Mouse (Mus musculus) fat pad, adult 2 months (tissue): ENCODE measurements at regions not wholly inside any gene's neighbourhood (a gene's known extent, or its start where the extent isn't known, plus 50 kb on each side); places are given as distances from the start of the nearest gene placed in this dataset.

Source experiments
- DNase-seq: peaks from one replicate; pipeline ENCODE4 v3.0.0-alpha.2; 2011; ENCODE audit warnings: low read depth, low spot score; ENCODE audit errors: extremely low read depth

DNA sequence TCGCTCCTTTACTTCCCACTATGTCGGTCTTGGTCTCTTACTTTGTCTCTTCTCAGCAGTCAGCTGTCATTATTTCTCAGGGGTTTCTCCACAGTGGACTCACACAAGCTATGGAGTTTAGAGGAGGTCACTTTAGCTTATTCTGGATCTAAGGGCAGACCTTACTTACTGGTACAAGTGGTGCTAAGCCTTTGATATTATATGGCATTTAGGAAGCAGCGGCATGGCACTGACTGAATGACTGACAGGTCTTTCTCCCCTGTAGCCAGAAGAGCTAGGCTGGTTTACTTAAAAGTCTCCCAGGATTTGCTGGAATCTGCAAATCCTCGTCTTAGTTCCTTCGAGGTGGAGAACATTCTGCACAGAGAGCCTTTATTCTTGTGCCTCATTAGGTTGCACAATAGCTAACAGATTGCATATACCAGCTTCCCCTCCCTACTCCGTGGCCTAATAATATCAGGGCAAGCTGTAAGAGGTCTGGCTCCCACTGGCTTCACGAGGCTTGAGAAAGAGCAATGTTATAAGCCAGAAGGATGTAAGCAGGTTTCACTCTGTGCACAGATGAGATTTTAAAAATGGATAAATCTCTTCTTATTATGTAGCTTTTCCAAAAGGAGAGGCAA, 214.1 kb upstream of the 4930583I09Rik start:
- no peak for DNase-seq

DNA sequence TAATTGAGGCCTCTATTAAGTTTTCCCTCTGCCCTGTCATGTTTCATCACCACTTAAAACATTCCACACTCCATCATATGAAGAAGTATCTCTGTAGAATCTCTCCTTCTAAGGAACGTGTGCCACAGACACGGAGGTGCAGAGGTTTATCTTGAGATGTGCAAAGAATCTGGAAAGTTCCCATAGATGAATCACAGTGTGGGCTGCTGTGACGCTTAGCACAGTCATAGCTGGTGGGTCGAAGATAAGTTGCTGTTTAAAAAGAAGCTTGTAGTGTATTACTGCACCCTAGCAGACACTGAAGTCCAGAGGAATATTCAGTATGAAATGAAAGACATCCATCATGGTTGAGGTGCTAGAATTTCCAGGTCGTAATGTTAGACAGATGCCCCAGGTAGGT, 179.9 kb upstream of the 4930583I09Rik start:
- DNase-seq = no peak

DNA sequence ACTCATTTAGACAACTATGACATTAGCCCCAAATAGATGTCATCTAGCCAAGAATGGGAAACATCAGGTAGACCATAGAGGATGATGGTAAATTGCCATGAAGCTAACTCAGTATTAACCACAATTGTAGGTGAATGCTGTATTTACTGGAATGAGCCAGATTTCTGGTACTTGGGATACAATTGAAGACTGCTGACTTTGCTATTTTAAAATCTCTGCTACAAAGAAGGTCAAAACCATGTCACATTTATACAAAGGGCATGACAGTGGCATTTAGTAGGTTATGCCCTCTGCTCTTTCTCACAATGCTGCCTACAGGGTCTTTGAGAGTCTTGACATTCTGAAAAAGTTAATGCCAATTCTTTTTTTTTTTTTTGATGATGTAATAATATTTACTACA, 178.8 kb upstream of the 4930583I09Rik start:
- DNase-seq = no peak

GRCm38 (mm10) chr17:65000626-65001135, 164.8 kb upstream of the 4930583I09Rik start:
- no peak for DNase-seq

- DNase-seq = no peak
Measured at GRCm38 (mm10) chr17:64994483-64994882, 158.6 kb upstream of the 4930583I09Rik start.

DNA sequence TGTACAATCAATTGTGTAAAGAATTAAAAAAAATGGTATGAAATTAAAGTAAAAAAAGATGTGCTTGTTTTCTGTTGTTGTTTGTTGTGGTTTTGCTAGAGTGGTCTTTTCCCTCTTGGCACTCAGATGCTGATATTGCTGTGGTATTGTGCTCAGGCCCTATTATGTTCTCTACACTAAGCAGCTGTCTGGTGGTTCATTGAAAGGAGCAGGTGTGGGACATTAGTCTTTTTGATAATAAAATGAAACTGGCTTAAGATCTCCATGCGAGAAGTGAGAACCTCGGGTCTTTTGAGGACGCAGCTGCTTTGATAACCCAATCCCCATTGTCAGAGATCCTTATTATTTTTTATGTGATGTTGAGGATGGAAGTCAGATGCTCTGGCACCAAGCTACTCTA, 155.4 kb upstream of the 4930583I09Rik start:
- DNase-seq = no peak

DNA sequence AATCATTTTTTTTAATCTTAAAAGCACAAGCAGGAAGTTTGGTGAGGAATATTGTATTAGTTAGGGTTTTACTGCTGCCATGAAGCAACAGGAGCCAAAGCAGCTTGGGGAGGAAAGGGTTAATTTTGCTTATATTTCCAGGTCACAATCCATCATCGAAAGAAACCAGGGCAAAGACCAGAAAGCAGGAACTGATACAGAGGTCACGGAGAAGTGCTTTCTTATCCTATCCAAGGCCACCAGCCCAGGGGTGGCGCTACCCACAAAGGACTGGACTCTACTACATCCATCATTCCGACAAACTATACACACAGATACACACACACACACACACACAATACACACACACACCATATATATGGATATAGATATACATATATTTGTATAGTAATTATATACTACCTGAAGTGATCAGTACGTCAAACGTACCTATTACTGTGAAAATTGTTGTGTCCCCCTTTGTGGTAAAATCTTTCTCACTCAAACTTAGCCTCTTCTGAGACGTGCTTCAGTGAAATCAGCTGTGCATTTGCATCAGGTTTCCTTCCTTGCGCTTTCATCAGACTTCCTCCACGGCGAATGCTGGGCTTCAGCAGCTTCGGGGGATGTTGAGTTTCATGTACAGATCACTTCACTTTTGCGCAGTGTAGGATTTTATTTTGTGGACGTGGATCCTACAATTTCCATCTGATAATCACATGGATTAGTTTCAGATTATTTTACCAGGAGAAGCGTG, 148.6 kb upstream of the 4930583I09Rik start:
- DNase-seq = no peak

DNA sequence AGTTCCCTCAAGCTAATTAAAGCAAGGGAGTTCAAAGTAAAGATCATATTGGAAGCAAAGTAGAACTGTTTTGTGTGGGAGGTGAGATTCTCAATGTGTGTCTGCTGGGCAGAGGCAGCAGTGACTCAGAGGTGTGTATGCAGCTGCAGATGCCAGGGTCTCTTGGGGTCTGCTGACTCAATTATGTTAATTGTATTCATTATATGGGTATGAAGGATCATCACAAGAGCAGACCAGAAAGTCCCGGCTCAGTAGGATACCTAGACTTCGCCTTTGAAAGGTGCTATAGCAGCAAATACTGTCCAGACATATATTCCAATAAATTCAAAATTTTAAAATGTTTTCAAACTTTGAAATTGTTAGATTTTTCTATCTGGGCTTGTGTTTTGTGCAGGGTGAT, 147.6 kb upstream of the 4930583I09Rik start:
- no peak for DNase-seq

- DNase-seq = no peak
Measured at GRCm38 (mm10) chr17:64964153-64964552, 128.3 kb upstream of the 4930583I09Rik start.

DNA sequence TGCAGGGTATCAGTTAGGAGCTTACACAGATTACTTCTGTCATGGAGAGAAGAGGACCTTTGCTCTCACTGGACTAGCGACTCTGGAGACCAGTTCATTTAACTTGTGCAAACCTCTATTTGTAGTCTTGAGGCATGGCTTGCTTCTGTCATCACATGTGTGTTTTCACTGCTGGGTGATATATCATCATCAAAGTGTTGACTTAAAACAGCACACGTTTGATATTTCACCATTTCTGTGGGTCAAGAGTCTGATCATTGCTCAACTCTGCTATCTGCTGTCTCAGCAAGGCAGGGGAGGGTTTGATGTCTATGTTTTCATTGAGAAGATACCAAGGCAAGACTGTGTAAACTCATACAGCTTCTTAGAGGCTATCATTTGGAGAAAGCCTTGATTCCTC, 126.0 kb upstream of the 4930583I09Rik start:
- DNase-seq = no peak

- no peak for DNase-seq
Measured at GRCm38 (mm10) chr17:64957495-64957894, 121.6 kb upstream of the 4930583I09Rik start.

GRCm38 (mm10) chr17:64956506-64956905, 120.6 kb upstream of the 4930583I09Rik start:
- DNase-seq = no peak

DNA sequence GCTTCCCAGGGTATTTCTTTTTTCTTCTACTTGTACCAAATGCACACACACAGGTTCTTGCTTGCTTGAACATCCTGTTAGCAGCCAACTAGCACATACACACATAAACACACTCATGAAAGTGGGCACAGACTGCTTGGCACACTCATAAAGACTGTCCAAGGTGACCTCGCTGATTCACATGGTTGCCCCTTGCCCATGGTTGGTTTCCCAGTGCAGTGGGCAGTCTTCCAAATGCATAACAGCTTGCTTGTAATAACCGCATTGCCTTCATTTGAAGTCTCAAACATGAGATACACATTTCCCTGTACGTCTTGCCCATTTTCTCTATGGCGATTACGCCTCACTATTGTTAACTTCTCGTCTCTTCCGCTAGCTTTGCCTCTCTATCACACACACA, 117.4 kb upstream of the 4930583I09Rik start:
- DNase-seq = no peak

DNA sequence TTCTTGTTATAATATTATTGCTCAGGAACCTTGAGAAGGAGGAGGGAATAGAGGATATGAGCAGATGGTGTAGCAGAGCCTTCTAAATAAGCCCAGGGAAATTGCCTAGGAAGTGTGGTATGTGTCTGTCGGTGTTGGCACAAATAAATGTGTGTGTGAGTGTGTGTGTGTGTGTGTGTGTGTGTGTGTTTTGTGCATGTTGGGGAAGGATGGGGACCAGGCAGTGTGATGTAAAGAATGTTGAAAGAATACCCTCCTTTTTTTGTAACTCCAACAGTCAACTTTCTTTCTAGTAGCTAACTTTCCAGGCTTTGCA, 115.7 kb upstream of the 4930583I09Rik start:
- no peak for DNase-seq

GRCm38 (mm10) chr17:64950802-64951624, 115.1 kb upstream of the 4930583I09Rik start:
- DNase-seq = no peak

GRCm38 (mm10) chr17:64943213-64943612, 107.3 kb upstream of the 4930583I09Rik start:
- no peak for DNase-seq

GRCm38 (mm10) chr17:64941555-64941954, 105.7 kb upstream of the 4930583I09Rik start:
- DNase-seq = no peak

- no peak for DNase-seq
Measured at GRCm38 (mm10) chr17:64935683-64936082, 99.8 kb upstream of the 4930583I09Rik start.

- no peak for DNase-seq
Measured at GRCm38 (mm10) chr17:64934411-64934810, 98.5 kb upstream of the 4930583I09Rik start.

- DNase-seq = no peak
Measured at GRCm38 (mm10) chr17:64930816-64931428, 95.1 kb upstream of the 4930583I09Rik start.

DNA sequence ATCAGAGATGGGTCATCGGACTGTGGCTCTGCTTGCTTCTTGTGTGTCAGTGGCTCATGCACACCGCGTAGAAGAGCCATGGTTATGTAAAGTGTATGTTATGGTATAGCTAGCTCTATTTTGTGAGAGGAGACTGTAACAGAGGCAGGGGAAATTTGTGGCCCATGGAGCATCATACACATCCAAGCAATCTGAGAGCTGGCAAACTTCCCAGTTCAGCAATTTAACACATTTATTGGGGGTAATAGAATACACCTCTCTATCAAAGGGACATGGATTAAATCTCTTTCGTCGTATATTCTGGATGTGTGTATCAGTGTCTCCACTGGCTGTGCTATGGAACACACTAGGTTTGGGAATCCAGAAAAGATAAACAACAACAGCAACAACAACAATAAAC, 87.9 kb upstream of the 4930583I09Rik start:
- DNase-seq = no peak
